Mouse (Mus musculus): Measurements from ENCODE around the gene Angel1.
A peak's percentile ranks its signal among the peaks of the same experiment; 100 is the strongest.

- TF ChIP-seq POLR2A (IDR thresholded peaks at IDR 0.05; ENCODE audit: borderline replicate concordance, insufficient read depth, low read length) (peak; percentile 32; the same call in 1 of the 2 replicates), CTCF (IDR thresholded peaks at IDR 0.05; ENCODE audit: borderline replicate concordance, insufficient read depth, low read depth, low read length) (no peak)
These were observed 46.7 kb downstream of the Angel1 start for GRCm38 (mm10) chr12:86679546-86679930.
